Mouse (Mus musculus) lung, embryonic 15.5 days (tissue): ENCODE measurements around the gene Izumo1r. TPM values are rescaled to one million over a fixed set of nuclear protein-coding genes. Genes with fewer than 3 reads are reported as not detected.

Experiments used
- ATAC-seq: fragments of 200-750 bp; cut with Nextera tagmentation; 2 replicates; pipeline ENCODE4 v1.8.0; 2017; ENCODE audit warnings: moderate number of reproducible peaks, borderline replicate concordance; ENCODE audit not compliant: low FRiP score, low TSS enrichment; ENCODE audit errors: extremely low read depth
- H3K27ac ChIP-seq: fragments of 300-500 bp; sonication (generic); 2 replicates; pipeline ENCODE4 v1.5.1; 2015; ENCODE audit warnings: moderate library complexity, mild to moderate bottlenecking, inconsistent platforms
- H3K27me3 ChIP-seq: fragments of 300-500 bp; sonication (generic); 2 replicates; pipeline ENCODE4 v1.6.1; 2015; ENCODE audit warnings: inconsistent platforms
- H3K36me3 ChIP-seq: fragments of 300-500 bp; sonication (generic); 2 replicates; pipeline ENCODE4 v1.6.1; 2015; ENCODE audit warnings: inconsistent platforms
- H3K4me1 ChIP-seq: fragments of 300-500 bp; sonication (generic); 2 replicates; pipeline ENCODE4 v1.6.1; 2015; ENCODE audit warnings: inconsistent platforms
- H3K4me2 ChIP-seq: fragments of 300-500 bp; sonication (generic); 2 replicates; pipeline ENCODE4 v1.6.1; 2015; ENCODE audit warnings: inconsistent platforms, mild to moderate bottlenecking, moderate library complexity
- H3K4me3 ChIP-seq: fragments of 300-500 bp; sonication (generic); 2 replicates; pipeline ENCODE4 v1.5.1; 2015; ENCODE audit warnings: mild to moderate bottlenecking, inconsistent platforms
- H3K9ac ChIP-seq: fragments of 300-500 bp; sonication (generic); 2 replicates; pipeline ENCODE4 v1.6.1; 2015; ENCODE audit warnings: inconsistent platforms
- H3K9me3 ChIP-seq: fragments of 300-500 bp; sonication (generic); 2 replicates; pipeline ENCODE4 v1.6.1; 2016; ENCODE audit warnings: inconsistent platforms
- WGBS: fragments of 180-500 bp; shearing (Covaris S2); methylation state at CpG from one replicate; pipeline ENCODE4 v1.1.7; 2015; 5-methylcytosine and 5-hydroxymethylcytosine counted together
- polyA plus RNA-seq: library from polyadenylated mRNA; unstranded; fragments of >200 nt; fragmentation: Nextera tagmentation; extraction: Ambion mirVana; gene quantifications from 2 replicates; pipeline ENCODE4 v1.2.1, GENCODE M21; 2015

The Izumo1r gene
- 0.66 TPM in 1 of 2 replicates, not detected in the other for polyA plus RNA-seq

- no peak within 1 kb of the TSS for H3K4me2 ChIP-seq
- 36% methylated on average over 11 of the region's 11 CpGs for WGBS
- H3K36me3 ChIP-seq = no peaks in the 10 kb centered on the region
Measured at GRCm38 (mm10) chr9:14903581-14904378, at the start of gene Izumo1r. Gene Izumo1r, minus strand, starts transcription at chr9:14903949.

GRCm38 (mm10) chr9:14951072-14951471, 47.3 kb upstream of the Izumo1r start:
- ATAC-seq = no peak
- no peaks in the 10 kb centered on the region for H3K27me3 ChIP-seq
- no peaks in the 10 kb centered on the region for H3K36me3 ChIP-seq
- H3K4me1 ChIP-seq = no peaks in the 10 kb centered on the region
- H3K4me2 ChIP-seq = no peak overlapping the region
- WGBS = 77% methylated on average over 5 of the region's 5 CpGs
- H3K27ac ChIP-seq = no peak overlapping the region
- no peak overlapping the region for H3K9ac ChIP-seq
- no peaks in the 10 kb centered on the region for H3K9me3 ChIP-seq
- no peak overlapping the region for H3K4me3 ChIP-seq

More at GRCm38 (mm10) chr9:14903581-14904378, at the start of gene Izumo1r:
- Histone ChIP-seq H3K27me3 (no peaks in the 10 kb centered on the region), H3K4me1 (peaks cover 47% of the 10 kb centered on the region), H3K9ac (no peak within 1 kb of the TSS), H3K9me3 (no peaks in the 10 kb centered on the region), H3K27ac (no peak within 1 kb of the TSS), H3K4me3 (no peak within 1 kb of the TSS)
- no peak for ATAC-seq

DNA sequence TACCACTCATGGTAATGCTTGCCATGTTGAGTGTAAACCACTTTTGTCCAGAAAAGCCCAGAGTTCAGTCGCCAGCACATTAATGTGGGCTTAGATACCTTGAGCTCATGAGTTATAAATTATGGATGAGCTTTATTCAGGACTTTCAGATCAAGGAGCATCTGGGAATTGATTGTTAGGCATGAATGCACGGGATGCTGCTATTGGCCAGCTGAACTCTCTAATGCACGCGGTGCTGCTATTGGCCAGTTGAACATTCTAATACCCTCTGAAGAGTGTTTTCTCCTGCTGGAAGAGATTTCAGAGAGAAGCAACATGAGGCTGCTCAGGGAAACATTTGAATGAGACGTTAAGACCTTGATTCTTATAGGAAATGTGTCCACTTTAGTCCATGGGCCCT, 45.1 kb upstream of the Izumo1r start:
- Histone ChIP-seq H3K27ac (no peak overlapping the region), H3K27me3 (no peaks in the 10 kb centered on the region), H3K9me3 (no peaks in the 10 kb centered on the region), H3K4me2 (no peak overlapping the region), H3K4me3 (no peak overlapping the region), H3K4me1 (no peaks in the 10 kb centered on the region), H3K9ac (no peak overlapping the region), H3K36me3 (no peaks in the 10 kb centered on the region)
- WGBS = 84% methylated on average over 5 of the region's 5 CpGs
- ATAC-seq = no peak

GRCm38 (mm10) chr9:14946677-14947076, 42.9 kb upstream of the Izumo1r start:
- no peak overlapping the region for H3K27ac ChIP-seq
- ATAC-seq = no peak
- H3K4me1 ChIP-seq = no peaks in the 10 kb centered on the region
- no peak overlapping the region for H3K4me3 ChIP-seq
- 49% methylated on average over 4 of the region's 4 CpGs for WGBS
- no peaks in the 10 kb centered on the region for H3K9me3 ChIP-seq
- no peaks in the 10 kb centered on the region for H3K36me3 ChIP-seq
- H3K27me3 ChIP-seq = no peaks in the 10 kb centered on the region
- H3K4me2 ChIP-seq = no peak overlapping the region
- no peak overlapping the region for H3K9ac ChIP-seq

DNA sequence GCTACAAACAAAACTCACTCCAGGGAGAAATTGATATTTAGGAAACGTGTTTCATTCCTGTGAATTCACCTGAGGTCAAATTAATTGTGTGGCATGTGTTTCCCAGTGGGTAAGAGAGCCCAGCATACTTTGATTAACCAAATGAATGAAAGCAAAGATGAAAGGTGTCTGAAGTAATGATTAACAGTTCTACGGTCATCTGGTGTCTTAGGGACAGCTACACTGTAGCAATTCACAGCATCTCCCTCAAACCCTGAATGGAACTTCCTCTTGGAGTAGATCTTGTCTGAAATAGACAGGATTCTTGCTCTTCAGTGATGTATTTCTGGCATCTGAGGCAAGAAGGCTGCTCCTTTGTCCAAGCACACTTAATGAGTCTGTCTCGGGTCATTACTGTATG, 42.2 kb upstream of the Izumo1r start:
- H3K4me1 ChIP-seq = no peaks in the 10 kb centered on the region
- no peaks in the 10 kb centered on the region for H3K27me3 ChIP-seq
- 54% methylated on average over 3 of the region's 3 CpGs for WGBS
- no peak for ATAC-seq
- no peak overlapping the region for H3K9ac ChIP-seq
- H3K36me3 ChIP-seq = no peaks in the 10 kb centered on the region
- H3K9me3 ChIP-seq = no peaks in the 10 kb centered on the region
- no peak overlapping the region for H3K4me2 ChIP-seq
- no peak overlapping the region for H3K4me3 ChIP-seq
- H3K27ac ChIP-seq = no peak overlapping the region

DNA sequence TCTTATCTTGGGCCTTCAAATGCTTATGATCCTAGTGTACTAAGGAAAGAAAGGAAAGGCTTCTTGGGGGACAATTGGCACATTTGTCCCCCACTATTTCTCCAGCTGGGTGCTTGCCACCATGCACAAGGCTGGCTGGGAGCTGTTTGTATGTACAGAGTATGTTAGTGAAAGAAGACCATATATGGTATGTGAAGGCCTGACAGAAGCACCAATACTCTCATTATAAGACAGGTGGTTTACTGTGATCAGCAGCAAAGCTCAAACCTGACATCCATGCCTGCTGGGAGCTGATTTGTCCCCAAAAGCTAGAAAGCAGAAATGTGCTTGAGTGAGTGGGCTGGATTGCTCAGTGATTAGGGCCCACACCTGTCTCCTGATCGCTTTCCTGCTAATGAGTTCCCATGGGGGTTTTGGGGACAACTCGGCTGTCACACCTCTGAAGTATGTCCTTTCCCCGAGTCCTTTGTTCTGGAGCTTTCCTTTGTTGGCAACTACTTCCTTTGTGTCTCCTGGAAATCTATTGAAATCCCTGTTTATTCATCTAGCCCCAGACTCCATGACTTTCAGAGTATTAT, 38.5 kb upstream of the Izumo1r start:
- Histone ChIP-seq H3K27ac (no peak overlapping the region), H3K4me3 (no peak overlapping the region), H3K9ac (no peak overlapping the region), H3K4me2 (no peak overlapping the region), H3K4me1 (no peaks in the 10 kb centered on the region), H3K36me3 (no peaks in the 10 kb centered on the region), H3K27me3 (no peaks in the 10 kb centered on the region), H3K9me3 (no peaks in the 10 kb centered on the region)
- WGBS = 54% methylated on average over 3 of the region's 3 CpGs
- no peak for ATAC-seq

DNA sequence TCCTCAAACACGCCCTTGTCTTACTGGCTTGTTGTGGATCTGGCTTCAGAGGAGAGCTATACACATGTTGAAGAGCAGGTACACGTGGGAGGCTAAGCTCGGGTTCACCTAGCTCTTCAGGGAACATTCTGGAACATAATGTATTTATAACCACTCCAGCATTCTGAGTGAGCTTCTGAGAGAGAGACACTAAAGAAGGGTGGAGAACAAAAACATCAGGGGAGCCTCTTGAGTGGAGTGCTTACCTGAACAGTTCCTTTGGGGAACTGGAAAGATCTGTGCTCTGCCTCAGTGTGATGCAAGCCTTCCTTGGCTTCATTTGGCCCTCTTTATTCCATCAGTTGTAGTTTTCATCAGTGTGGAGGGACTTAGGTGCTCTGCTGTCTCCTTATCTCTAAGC, 35.9 kb upstream of the Izumo1r start:
- no peak overlapping the region for H3K9ac ChIP-seq
- no peak overlapping the region for H3K27ac ChIP-seq
- no peaks in the 10 kb centered on the region for H3K27me3 ChIP-seq
- no peak overlapping the region for H3K4me3 ChIP-seq
- no peak for ATAC-seq
- WGBS = 70% methylated on average over 3 of the region's 3 CpGs
- no peaks in the 10 kb centered on the region for H3K36me3 ChIP-seq
- no peaks in the 10 kb centered on the region for H3K9me3 ChIP-seq
- no peak overlapping the region for H3K4me2 ChIP-seq
- no peaks in the 10 kb centered on the region for H3K4me1 ChIP-seq

GRCm38 (mm10) chr9:14937308-14937707, 33.6 kb upstream of the Izumo1r start:
- Histone ChIP-seq H3K36me3 (no peaks in the 10 kb centered on the region), H3K27ac (no peak overlapping the region), H3K9me3 (no peaks in the 10 kb centered on the region), H3K4me2 (no peak overlapping the region), H3K4me3 (no peak overlapping the region), H3K9ac (no peak overlapping the region), H3K4me1 (no peaks in the 10 kb centered on the region), H3K27me3 (no peaks in the 10 kb centered on the region)
- WGBS = 55% methylated on average over 1 of the region's 1 CpGs
- no peak for ATAC-seq

DNA sequence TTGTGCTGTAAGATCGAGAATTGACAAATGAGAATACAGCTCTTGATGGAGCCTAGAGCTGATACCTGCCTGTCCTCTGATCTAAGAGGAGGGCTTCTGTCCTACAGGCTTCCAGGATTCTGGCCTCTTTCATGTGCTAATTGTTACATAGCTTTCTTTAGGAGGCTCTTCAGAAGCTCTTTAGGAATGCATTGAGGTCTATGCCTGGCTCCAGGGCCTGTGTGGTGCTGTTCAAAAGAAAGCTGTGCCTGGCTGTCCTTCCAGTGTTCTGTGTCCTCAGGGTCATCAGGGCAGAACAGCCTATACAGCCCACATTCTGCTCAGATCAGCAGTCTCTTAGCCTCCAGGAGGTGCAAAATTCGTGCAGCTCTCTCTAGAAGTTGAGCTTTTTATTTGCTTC, 31.1 kb upstream of the Izumo1r start:
- ATAC-seq = no peak
- WGBS = 73% methylated on average over 2 of the region's 2 CpGs
- Histone ChIP-seq H3K4me3 (no peak overlapping the region), H3K36me3 (no peaks in the 10 kb centered on the region), H3K27me3 (no peaks in the 10 kb centered on the region), H3K9ac (no peak overlapping the region), H3K27ac (no peak overlapping the region), H3K4me2 (no peak overlapping the region), H3K9me3 (no peaks in the 10 kb centered on the region), H3K4me1 (peaks cover 4% of the 10 kb centered on the region; the same call in 1 of the 2 replicates)

GRCm38 (mm10) chr9:14931943-14932342, 28.2 kb upstream of the Izumo1r start:
- WGBS = 28% methylated on average over 7 of the region's 7 CpGs

DNA sequence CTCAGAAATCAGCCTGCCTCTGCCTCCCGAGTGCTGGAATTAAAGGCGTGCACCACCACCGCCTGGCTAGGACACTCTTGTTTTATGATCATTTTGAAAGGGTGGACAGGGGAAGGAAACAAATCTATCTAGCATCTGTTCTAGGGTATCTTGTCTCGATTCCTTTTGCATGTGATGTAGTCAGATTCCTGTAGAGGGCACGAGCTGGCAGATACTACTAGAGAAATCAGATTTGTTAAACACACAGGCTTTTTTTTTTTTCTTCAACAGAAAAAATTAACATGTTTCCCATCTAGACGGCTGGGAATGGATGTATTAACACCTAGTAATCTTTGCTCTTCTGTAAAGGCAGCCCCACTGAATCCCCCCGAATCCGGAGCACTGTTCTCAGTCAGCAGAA, 27.5 kb upstream of the Izumo1r start:
- H3K4me1 ChIP-seq = peaks cover 7% of the 10 kb centered on the region; the same call in 1 of the 2 replicates
- no peak overlapping the region for H3K27ac ChIP-seq
- no peak for ATAC-seq
- H3K9me3 ChIP-seq = no peaks in the 10 kb centered on the region
- 70% methylated on average over 8 of the region's 8 CpGs for WGBS
- H3K27me3 ChIP-seq = no peaks in the 10 kb centered on the region
- no peak overlapping the region for H3K9ac ChIP-seq
- H3K4me3 ChIP-seq = no peak overlapping the region
- H3K4me2 ChIP-seq = no peak overlapping the region
- H3K36me3 ChIP-seq = no peaks in the 10 kb centered on the region

More at GRCm38 (mm10) chr9:14931943-14932342, 28.2 kb upstream of the Izumo1r start:
- Histone ChIP-seq H3K27me3 (no peaks in the 10 kb centered on the region), H3K4me3 (no peak overlapping the region), H3K4me2 (no peak overlapping the region), H3K4me1 (peaks cover 4% of the 10 kb centered on the region; the same call in 1 of the 2 replicates), H3K36me3 (no peaks in the 10 kb centered on the region), H3K27ac (no peak overlapping the region), H3K9ac (no peak overlapping the region), H3K9me3 (no peaks in the 10 kb centered on the region)
- ATAC-seq = peak; percentile 31; the same call in 1 of the 2 replicates

- Histone ChIP-seq H3K36me3 (no peaks in the 10 kb centered on the region), H3K4me3 (no peak overlapping the region), H3K27me3 (no peaks in the 10 kb centered on the region), H3K27ac (no peak overlapping the region), H3K9me3 (no peaks in the 10 kb centered on the region), H3K4me2 (no peak overlapping the region), H3K9ac (no peak overlapping the region), H3K4me1 (0 out of 2 replicates have a peak, but pooled peaks cover 7% of the 10 kb centered on the region)
- WGBS = 0% methylated on average over 1 of the region's 1 CpGs
- peak; percentile 55; the same call in 1 of the 2 replicates for ATAC-seq
Measured at GRCm38 (mm10) chr9:14926593-14926992, 22.8 kb upstream of the Izumo1r start.
